ENCODE assay signal across 28 mouse cellular contexts in the genomic region with DNA sequence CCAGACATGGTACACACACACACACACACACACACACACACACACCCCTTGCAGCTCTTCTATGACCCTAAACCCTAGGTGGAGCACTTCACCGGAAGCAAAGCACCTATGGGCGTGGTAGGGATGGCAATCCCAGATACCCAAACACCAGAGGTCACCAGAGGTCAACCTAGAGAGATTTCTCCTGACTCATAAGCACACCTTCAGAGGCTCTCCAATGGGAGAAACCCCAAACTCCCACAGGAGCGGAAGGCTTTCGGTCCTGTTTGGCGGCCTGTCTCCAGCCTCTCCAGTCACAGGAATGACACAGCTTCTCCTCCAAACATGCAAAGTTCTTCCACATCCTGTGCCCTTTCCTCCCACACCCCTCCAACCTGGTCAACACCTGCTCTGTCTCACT. TPM values are rescaled to one million over a fixed set of nuclear protein-coding genes. Genes with fewer than 3 reads are reported as not detected.
A peak's percentile ranks its signal among the peaks of the same experiment; 100 is the strongest.
DNase-seq lines count a peak whose midpoint lies in the region; ATAC-seq and TF ChIP-seq lines count a peak whose summit lies in the region.
"Had no signal": no experiment of that assay in that cellular context is flagged by ENCODE, and none has a peak within 500 bp of the region (broad histone marks: within the 10 kb centered on the region; RNA-seq: fewer than 3 reads in every experiment).

No protein-coding gene starts in this region.

- whole genome bisulfite sequencing in cerebellum, adult 2 months = 100% methylated on average over 5 of the region's 5 CpGs
- WGBS in intestine, postnatal 0 days = 90% methylated on average over 5 of the region's 5 CpGs
- 91% methylated on average over 5 of the region's 5 CpGs for WGBS in intestine, embryonic 16.5 days

- no peak for ATAC-seq in intestine, postnatal 0 days
- ATAC-seq in intestine, embryonic 16.5 days = no peak
- ATAC-seq in CD4-positive, CD25-positive, alpha-beta regulatory T cell, adult 4 months = no peak
- ATAC-seq: activated CD4-positive, CD25-positive, alpha-beta regulatory T cell, adult 4 months; forebrain, embryonic 14.5 days; forebrain, postnatal 0 days; intestine, embryonic 15.5 days; Patski had no signal

- no peaks in the 10 kb centered on the region for H3K9me3 ChIP-seq in intestine, postnatal 0 days (ENCODE audit: control insufficient read depth)
- H3K9me3 ChIP-seq in intestine, embryonic 16.5 days (ENCODE audit: control insufficient read depth, low read length) = no peaks in the 10 kb centered on the region
- H3K9me3 ChIP-seq: embryonic facial prominence, embryonic 15.5 days; G1E; heart, embryonic 10.5 days; heart, embryonic 13.5 days; hindbrain, embryonic 12.5 days; hindbrain, embryonic 15.5 days; intestine, embryonic 15.5 days; kidney, embryonic 15.5 days had no signal

- no peak overlapping the region for H3K9ac ChIP-seq in intestine, postnatal 0 days (ENCODE audit: low read depth, low read length)
- no peak overlapping the region for H3K9ac ChIP-seq in intestine, embryonic 16.5 days (ENCODE audit: low read depth, low read length)
- H3K9ac ChIP-seq: embryonic facial prominence, embryonic 12.5 days; embryonic facial prominence, embryonic 15.5 days; forebrain, postnatal 0 days; heart, embryonic 13.5 days; hindbrain, embryonic 12.5 days; hindbrain, embryonic 15.5 days; intestine, embryonic 15.5 days; kidney, embryonic 15.5 days had no signal

- H3K27me3 ChIP-seq in cerebellum, adult 2 months (ENCODE audit: control insufficient read depth, insufficient read depth, low read length) = no peaks in the 10 kb centered on the region
- no peaks in the 10 kb centered on the region for H3K27me3 ChIP-seq in intestine, postnatal 0 days (replicated peaks; ENCODE audit: control insufficient read depth, insufficient read depth, low read length)
- H3K27me3 ChIP-seq in intestine, embryonic 16.5 days (replicated peaks; ENCODE audit: control insufficient read depth, insufficient read depth, low read length) = no peaks in the 10 kb centered on the region
- H3K27me3 ChIP-seq: embryonic facial prominence, embryonic 12.5 days; embryonic facial prominence, embryonic 15.5 days; heart, embryonic 13.5 days; hindbrain, embryonic 12.5 days; hindbrain, embryonic 15.5 days; intestine, embryonic 15.5 days; kidney, embryonic 15.5 days; Patski had no signal

- H3K4me2 ChIP-seq in intestine, postnatal 0 days (replicated peaks; ENCODE audit: low read depth) = no peak overlapping the region
- H3K4me2 ChIP-seq in intestine, embryonic 16.5 days (ENCODE audit: low read depth, low read length) = no peak overlapping the region
- H3K4me2 ChIP-seq: embryonic facial prominence, embryonic 12.5 days; embryonic facial prominence, embryonic 15.5 days; heart, embryonic 13.5 days; hindbrain, embryonic 12.5 days; hindbrain, embryonic 15.5 days; intestine, embryonic 15.5 days; kidney, embryonic 15.5 days had no signal

- TF ChIP-seq CTCF in cerebellum, adult 2 months (IDR thresholded peaks at IDR 0.05; ENCODE audit: borderline replicate concordance, insufficient read depth, low read depth, low read length) = no peak
- 0 out of 2 replicates have a peak, but pooled peaks have one; percentile 2 for TF ChIP-seq CTCF in intestine, postnatal 0 days (IDR thresholded peaks at IDR 0.05; ENCODE audit: low read depth)

- H3K4me3 ChIP-seq in cerebellum, adult 2 months (replicated peaks; ENCODE audit: insufficient read depth, low read depth, low read length) = no peak overlapping the region
- no peak overlapping the region for H3K4me3 ChIP-seq in intestine, postnatal 0 days (ENCODE audit: low read depth, low read length)
- no peak overlapping the region for H3K4me3 ChIP-seq in intestine, embryonic 16.5 days (ENCODE audit: low read length)
- H3K4me3 ChIP-seq: embryonic facial prominence, embryonic 12.5 days; embryonic facial prominence, embryonic 15.5 days; heart, adult 2 months; heart, embryonic 10.5 days; heart, embryonic 13.5 days; hindbrain, embryonic 12.5 days; hindbrain, embryonic 15.5 days; intestine, embryonic 15.5 days; kidney, embryonic 15.5 days had no signal

- H3K4me1 ChIP-seq in cerebellum, adult 2 months (ENCODE audit: control insufficient read depth, insufficient read depth, low read length) = peaks cover 7% of the 10 kb centered on the region; the same call in 1 of the 2 replicates
- H3K4me1 ChIP-seq in intestine, postnatal 0 days (replicated peaks; ENCODE audit: control insufficient read depth, insufficient read depth, low read length) = no peaks in the 10 kb centered on the region
- no peaks in the 10 kb centered on the region; the same call in 1 of the 2 replicates for H3K4me1 ChIP-seq in intestine, embryonic 16.5 days (ENCODE audit: control insufficient read depth, insufficient read depth, low read length)

- DNase-seq in cerebellum, adult 9-10 months = peak; percentile 44
- no peak for DNase-seq in cerebellum, adult 2 months
- peak; percentile 44 for DNase-seq in ZHBTc4 (ENCODE audit: low read depth, low spot score)
- DNase-seq: adrenal gland, adult 8-10 months; adrenal gland, postnatal 25 days; cerebellum, adult 18-20 months; forebrain, postnatal 0 days; gastrocnemius, postnatal 25 days; heart, adult 2 months; heart, postnatal 14 days; kidney, adult 2 months had no signal

- no peak overlapping the region for H3K27ac ChIP-seq in cerebellum, adult 2 months (ENCODE audit: insufficient read depth, low read length)
- no peak overlapping the region for H3K27ac ChIP-seq in intestine, postnatal 0 days (ENCODE audit: low read depth, low read length)
- no peak overlapping the region for H3K27ac ChIP-seq in intestine, embryonic 16.5 days (ENCODE audit: low read length)
- H3K27ac ChIP-seq: embryonic facial prominence, embryonic 15.5 days; heart, adult 2 months; heart, embryonic 10.5 days; heart, embryonic 13.5 days; hindbrain, embryonic 12.5 days; hindbrain, embryonic 15.5 days; intestine, embryonic 15.5 days; kidney, embryonic 15.5 days had no signal

- TF ChIP-seq POLR2A in cerebellum, adult 2 months (IDR thresholded peaks at IDR 0.05; ENCODE audit: borderline replicate concordance, insufficient read depth, low read length) = no peak

- peaks cover 3% of the 10 kb centered on the region; the same call in 1 of the 2 replicates for H3K36me3 ChIP-seq in intestine, postnatal 0 days (ENCODE audit: control insufficient read depth, insufficient read depth)
- H3K36me3 ChIP-seq in intestine, embryonic 16.5 days (ENCODE audit: control insufficient read depth, insufficient read depth, low read length) = no peaks in the 10 kb centered on the region
- H3K36me3 ChIP-seq: embryonic facial prominence, embryonic 15.5 days; hindbrain, embryonic 12.5 days; hindbrain, embryonic 15.5 days; intestine, embryonic 15.5 days had no signal

RNA-seq across cellular contexts. Expression of a gene that starts 2.7 kb away (rescaled TPM):
- 19.7 and 20.8 TPM in 2 replicates for polyA plus RNA-seq in cerebellum, adult 2 months (2012; rRNA removed)
- polyA plus RNA-seq in intestine, postnatal 0 days (2015; fragmentation: Nextera tagmentation; extraction: Ambion mirVana) = 1.2 and 1.8 TPM in 2 replicates
- 2.4 and 3.6 TPM in 2 replicates for polyA plus RNA-seq in intestine, embryonic 16.5 days (2015; fragmentation: Nextera tagmentation; extraction: Ambion mirVana)
- 1 to 10 TPM in 1 of 2 experiments, under 1 TPM in 1; 0.78 to 1.7 TPM for polyA plus RNA-seq in CD4-positive, CD25-positive, alpha-beta regulatory T cell, adult 4 months (2017; shearing (Covaris generic))

RNA-seq across cellular contexts. Expression of a gene that starts 18.5 kb away (rescaled TPM):
- 0.82 and 1.1 TPM in 2 replicates for polyA plus RNA-seq in cerebellum, adult 2 months (2012; rRNA removed)
- 1.9 and 3.3 TPM in 2 replicates for polyA plus RNA-seq in intestine, postnatal 0 days (2015; fragmentation: Nextera tagmentation; extraction: Ambion mirVana)
- 1.2 and 1.6 TPM in 2 replicates for polyA plus RNA-seq in intestine, embryonic 16.5 days (2015; fragmentation: Nextera tagmentation; extraction: Ambion mirVana)
- polyA plus RNA-seq in CD4-positive, CD25-positive, alpha-beta regulatory T cell, adult 4 months (2017; shearing (Covaris generic)) = under 1 TPM; 0.26 to 0.73 TPM
- polyA plus RNA-seq: forebrain, embryonic 11.5 days; G1E had no signal

RNA-seq across cellular contexts. Expression of a gene that starts 24.8 kb away (rescaled TPM):
- 3.6 and 4.9 TPM in 2 replicates for polyA plus RNA-seq in cerebellum, adult 2 months (2012; rRNA removed)
- 0.94 and 1.7 TPM in 2 replicates for polyA plus RNA-seq in intestine, postnatal 0 days (2015; fragmentation: Nextera tagmentation; extraction: Ambion mirVana)
- 3.0 and 3.2 TPM in 2 replicates for polyA plus RNA-seq in intestine, embryonic 16.5 days (2015; fragmentation: Nextera tagmentation; extraction: Ambion mirVana)
- not detected for polyA plus RNA-seq in CD4-positive, CD25-positive, alpha-beta regulatory T cell, adult 4 months (2017; shearing (Covaris generic))
- polyA plus RNA-seq: activated CD4-positive, CD25-positive, alpha-beta regulatory T cell, adult 4 months; C2C12; G1E had no signal

RNA-seq across cellular contexts. Expression of a gene that starts 46.6 kb away (rescaled TPM):
- polyA plus RNA-seq in cerebellum, adult 2 months (2012; rRNA removed) = 31.1 and 35.9 TPM in 2 replicates
- 0.55 and 1.0 TPM in 2 replicates for polyA plus RNA-seq in intestine, postnatal 0 days (2015; fragmentation: Nextera tagmentation; extraction: Ambion mirVana)
- 1.5 and 1.7 TPM in 2 replicates for polyA plus RNA-seq in intestine, embryonic 16.5 days (2015; fragmentation: Nextera tagmentation; extraction: Ambion mirVana)
- not detected for polyA plus RNA-seq in CD4-positive, CD25-positive, alpha-beta regulatory T cell, adult 4 months (2017; shearing (Covaris generic))
- polyA plus RNA-seq: activated CD4-positive, CD25-positive, alpha-beta regulatory T cell, adult 4 months; G1E had no signal

RNA-seq across cellular contexts. Expression of a gene that starts 55.3 kb away (rescaled TPM):
- polyA plus RNA-seq in cerebellum, adult 2 months (2012; rRNA removed) = 13.1 and 15.2 TPM in 2 replicates
- polyA plus RNA-seq in intestine, postnatal 0 days (2015; fragmentation: Nextera tagmentation; extraction: Ambion mirVana) = 6.3 and 6.7 TPM in 2 replicates
- 3.0 and 3.3 TPM in 2 replicates for polyA plus RNA-seq in intestine, embryonic 16.5 days (2015; fragmentation: Nextera tagmentation; extraction: Ambion mirVana)
- 1 to 10 TPM; 1.6 to 2.3 TPM for polyA plus RNA-seq in CD4-positive, CD25-positive, alpha-beta regulatory T cell, adult 4 months (2017; shearing (Covaris generic))

Comparison
In these comparisons a context has a peak if more than half of its experiments do, and no peak if none do; other contexts are left out.
1. DNase-seq: peak in cerebellum, adult 9-10 months (single experiment) and ZHBTc4 (single experiment); none in cerebellum, adult 2 months (0 of 2).